Mouse (Mus musculus) CH12.LX (cell line): ENCODE measurements around the gene Nmrk1. TPM values are rescaled to one million over a fixed set of nuclear protein-coding genes. Genes with fewer than 3 reads are reported as not detected.

Experiments used
- DNase-seq: peaks from one replicate; pipeline ENCODE4 v3.0.0-alpha.2; 2013; ENCODE audit errors: extremely low read depth
- H3K27ac ChIP-seq: 2 replicates; pipeline ENCODE4 v1.5.1; 2012; ENCODE audit warnings: low read depth, mild to moderate bottlenecking, control low read depth, moderate library complexity; ENCODE audit not compliant: insufficient read depth
- H3K27me3 ChIP-seq: replicated peaks from 2 replicates; pipeline ENCODE3; 2012; ENCODE audit warnings: inconsistent platforms
- H3K36me3 ChIP-seq, 2 experiments: replicated peaks in 1 of 2; 2 replicates each; pipeline versions ENCODE3 to v1.6.1; 2012; ENCODE audit warnings: inconsistent platforms in 1 of 2, low read length in 1 of 2, mild to moderate bottlenecking in 1 of 2, mixed read lengths in 1 of 2, moderate library complexity in 1 of 2; ENCODE audit not compliant: control insufficient read depth in 1 of 2, insufficient read depth in 1 of 2
- H3K4me1 ChIP-seq, 2 experiments: 2 replicates each; pipeline ENCODE4 v1.6.1; 2012; ENCODE audit warnings: inconsistent platforms in 1 of 2, moderate library complexity in 1 of 2; ENCODE audit not compliant: insufficient read depth in 2 of 2, control insufficient read depth in 1 of 2
- H3K4me2 ChIP-seq: 2 replicates; pipeline ENCODE4 v1.6.1; 2012; ENCODE audit warnings: low read depth, mild to moderate bottlenecking, control low read depth; ENCODE audit not compliant: poor library complexity, insufficient read depth, severe bottlenecking
- H3K4me3 ChIP-seq, 3 experiments: fragments of 150-350 bp in 1 of 3; sonication (generic) in 1 of 3; replicated peaks in 1 of 3; 2 replicates each; pipeline versions ENCODE3 to v1.5.1; 2011 to 2012; ENCODE audit warnings: low read depth in 2 of 3, low read length in 2 of 3, mild to moderate bottlenecking in 2 of 3, moderate library complexity in 2 of 3, control low read depth in 1 of 3, improper control_type of control experiment in 1 of 3, inconsistent platforms in 1 of 3, mixed read lengths in 1 of 3; ENCODE audit not compliant: poor library complexity in 1 of 3
- H3K79me2 ChIP-seq: replicated peaks from 2 replicates; pipeline ENCODE4 v1.6.1; 2012; ENCODE audit warnings: mild to moderate bottlenecking, moderate library complexity; ENCODE audit not compliant: control insufficient read depth, poor library complexity, insufficient read depth, severe bottlenecking; ENCODE audit errors: extremely low read depth
- H3K9ac ChIP-seq: 2 replicates; pipeline ENCODE4 v1.6.1; 2012; ENCODE audit warnings: low read depth, mild to moderate bottlenecking, control low read depth, moderate library complexity; ENCODE audit not compliant: insufficient read depth
- H3K9me3 ChIP-seq: replicated peaks from 2 replicates; pipeline ENCODE3; 2012; ENCODE audit warnings: low read length, inconsistent platforms, mixed read lengths
- CHD1 ChIP-seq: IDR thresholded peaks from 2 replicates; pipeline ENCODE4 v1.6.1; 2012; ENCODE audit warnings: low read depth, low read length, improper control_type of control experiment, inconsistent platforms
- CHD2 ChIP-seq: IDR thresholded peaks from 2 replicates; pipeline ENCODE4 v1.6.1; 2011; ENCODE audit warnings: low read length, improper control_type of control experiment
- CTCF ChIP-seq, 2 experiments: IDR thresholded peaks in 1 of 2; conservative IDR thresholded peaks in 1 of 2; 2 replicates each; pipeline ENCODE4 v1.5.1; 2011 to 2012; ENCODE audit warnings: low read depth in 2 of 2, low read length in 2 of 2, improper control_type of control experiment in 1 of 2, inconsistent platforms in 1 of 2, mild to moderate bottlenecking in 1 of 2, moderate library complexity in 1 of 2
- E2F4 ChIP-seq: IDR thresholded peaks from 2 replicates; pipeline ENCODE4 v1.6.1; 2011; ENCODE audit warnings: low read depth, low read length, improper control_type of control experiment; ENCODE audit not compliant: insufficient replicate concordance
- EP300 ChIP-seq: IDR thresholded peaks from 2 replicates; pipeline ENCODE4 v1.6.1; 2011; ENCODE audit warnings: low read length, improper control_type of control experiment
- ETS1 ChIP-seq: conservative IDR thresholded peaks from 2 replicates; pipeline ENCODE4 v1.6.1; 2012; ENCODE audit warnings: low read depth, mild to moderate bottlenecking, inconsistent platforms, low read length, improper control_type of control experiment, moderate library complexity
- HCFC1 ChIP-seq: IDR thresholded peaks from 2 replicates; pipeline ENCODE4 v1.6.1; 2012; ENCODE audit warnings: low read depth, mild to moderate bottlenecking, inconsistent platforms, low read length, improper control_type of control experiment
- IRF4 ChIP-seq: IDR thresholded peaks from 2 replicates; pipeline ENCODE4 v1.6.1; 2014; ENCODE audit warnings: low read depth, mild to moderate bottlenecking, inconsistent platforms, low read length, improper control_type of control experiment
- JUN ChIP-seq: IDR thresholded peaks from 2 replicates; pipeline ENCODE4 v1.6.1; 2011; ENCODE audit warnings: low read depth, mild to moderate bottlenecking, low read length, improper control_type of control experiment, moderate library complexity; ENCODE audit not compliant: insufficient read depth
- JUND ChIP-seq: conservative IDR thresholded peaks from 2 replicates; pipeline ENCODE4 v1.6.1; 2011; ENCODE audit warnings: low read depth, low read length, improper control_type of control experiment
- KAT2A ChIP-seq: IDR thresholded peaks from 2 replicates; pipeline ENCODE4 v1.6.1; 2012; ENCODE audit warnings: low read length, improper control_type of control experiment, inconsistent platforms; ENCODE audit not compliant: insufficient replicate concordance
- MAFK ChIP-seq: IDR thresholded peaks from 2 replicates; pipeline ENCODE4 v1.6.1; 2011; ENCODE audit warnings: low read length, improper control_type of control experiment; ENCODE audit not compliant: insufficient replicate concordance
- MAX ChIP-seq: IDR thresholded peaks from 2 replicates; pipeline ENCODE4 v1.6.1; 2011; ENCODE audit warnings: low read length, improper control_type of control experiment
- MEF2A ChIP-seq: IDR thresholded peaks from 2 replicates; pipeline ENCODE4 v1.6.1; 2014; ENCODE audit warnings: low read depth, mild to moderate bottlenecking, inconsistent platforms, low read length, improper control_type of control experiment, borderline replicate concordance
- MXI1 ChIP-seq: IDR thresholded peaks from 2 replicates; pipeline ENCODE4 v1.6.1; 2011; ENCODE audit warnings: mild to moderate bottlenecking, low read depth, low read length, improper control_type of control experiment
- MYC ChIP-seq: IDR thresholded peaks from 2 replicates; pipeline ENCODE4 v1.6.1; 2011; ENCODE audit warnings: low read depth, mild to moderate bottlenecking, improper control_type of control experiment, low read length
- PAX5 ChIP-seq: IDR thresholded peaks from 2 replicates; pipeline ENCODE4 v1.6.1; 2012; ENCODE audit warnings: low read length, inconsistent platforms, mixed read lengths
- POLR2A ChIP-seq: IDR thresholded peaks from 2 replicates; pipeline ENCODE4 v1.6.1; 2011; ENCODE audit warnings: low read depth, mild to moderate bottlenecking, improper control_type of control experiment, low read length
- POLR2AphosphoS2 ChIP-seq: IDR thresholded peaks from 2 replicates; pipeline ENCODE4 v1.6.1; 2011; ENCODE audit warnings: low read depth, low read length, improper control_type of control experiment
- SIN3A ChIP-seq: IDR thresholded peaks from 2 replicates; pipeline ENCODE4 v1.6.1; 2012; ENCODE audit warnings: low read length, improper control_type of control experiment, inconsistent platforms
- SMC3 ChIP-seq: IDR thresholded peaks from 2 replicates; pipeline ENCODE4 v1.6.1; 2011; ENCODE audit warnings: low read depth, low read length, improper control_type of control experiment
- TBP ChIP-seq: conservative IDR thresholded peaks from 2 replicates; pipeline ENCODE4 v1.6.1; 2011; ENCODE audit warnings: low read depth, low read length, improper control_type of control experiment
- UBTF ChIP-seq: IDR thresholded peaks from 2 replicates; pipeline ENCODE4 v1.6.1; 2012; ENCODE audit warnings: low read depth, mild to moderate bottlenecking, inconsistent platforms, low read length, improper control_type of control experiment, moderate library complexity
- ZC3H11A ChIP-seq: IDR thresholded peaks from 2 replicates; pipeline ENCODE4 v1.6.1; 2012; ENCODE audit warnings: low read depth, mild to moderate bottlenecking, inconsistent platforms, low read length, improper control_type of control experiment
- ZKSCAN1 ChIP-seq: IDR thresholded peaks from 2 replicates; pipeline ENCODE4 v1.6.1; 2012; ENCODE audit warnings: low read depth, inconsistent platforms, low read length, improper control_type of control experiment, borderline replicate concordance
- ZNF384 ChIP-seq: IDR thresholded peaks from 2 replicates; pipeline ENCODE4 v1.6.1; 2012; ENCODE audit warnings: low read depth, low read length, improper control_type of control experiment, inconsistent platforms
- dilution Hi-C: fragments of 300-500 bp; cut with MboI; formaldehyde crosslinking; loops from 2 replicates; pipeline ENCODE4 v1.14.3; 2020; ENCODE audit warnings: low sequenced_read_pairs; ENCODE audit not compliant: extremely low pct_unique_long_range_greater_than_20kb, extremely low pct_ligation_motif_present
- in situ Hi-C: fragments of 300-500 bp; cut with MboI; formaldehyde crosslinking; loops from 3 replicates; pipeline ENCODE4 v1.14.3; 2019; ENCODE audit warnings: low sequenced_read_pairs, low pct_ligation_motif_present, low pct_unique_long_range_greater_than_20kb, mixed read lengths
- polyA plus RNA-seq: library from polyadenylated mRNA; unstranded; fragments of >175 nt; gene quantifications from 2 replicates; pipeline ENCODE4 v1.2.1, GENCODE M21; 2012; ENCODE audit warnings: low read depth; ENCODE audit not compliant: insufficient read length
- total RNA-seq, 2 experiments: library from RNA; depleted of rRNA; stranded (reverse); fragments of 300-350 nt in 1 of 2; fragments of >200 nt in 1 of 2; gene quantifications; 2 replicates each; pipeline ENCODE4 v1.2.3; 2012 to 2014

The Nmrk1 gene
- total and polyA plus RNA-seq, 3 experiments: 9.7 to 10.1 (median 9.8) TPM

DNA sequence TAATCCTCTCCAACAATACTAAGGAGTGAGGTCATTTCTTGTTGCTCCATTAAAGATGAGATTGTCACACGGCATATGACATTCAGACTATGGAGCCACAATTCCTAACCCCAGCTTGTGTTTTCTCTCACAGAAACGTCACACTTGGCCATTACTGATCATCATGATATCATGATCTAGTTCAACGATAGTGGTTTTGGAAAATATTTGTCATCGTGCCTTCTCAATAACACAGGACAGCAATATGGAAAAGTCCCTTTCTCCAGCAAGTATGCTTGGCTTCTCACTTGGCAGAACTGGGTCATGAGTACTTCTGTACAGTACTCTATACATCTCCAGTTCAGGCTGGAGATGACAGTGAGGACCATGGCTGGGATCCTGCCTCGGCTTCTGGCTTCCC lies 32.1 kb upstream of the Nmrk1 start:
- TF ChIP-seq HCFC1: no peak
- TF ChIP-seq JUN: peak; percentile 53; the same call in 1 of the 2 replicates
- TF ChIP-seq CHD2: 0 out of 2 replicates have a peak, but pooled peaks have one; percentile 1
- no peak for TF ChIP-seq ZKSCAN1
- TF ChIP-seq MYC: no peak
- no peak for TF ChIP-seq TBP
- peak; percentile 73; the same call in 1 of the 2 replicates for TF ChIP-seq JUND
- 0 out of 2 replicates have a peak, but pooled peaks have one; percentile 1 for TF ChIP-seq MAX
- TF ChIP-seq ZNF384: no peak
- no peak for TF ChIP-seq CTCF (conservative IDR thresholded peaks at IDR 0.05 in 1 of 2, IDR thresholded peaks at IDR 0.05 in 1 of 2; ENCODE audit: low read depth in 2 of 2, low read length in 2 of 2)
- no peak for TF ChIP-seq POLR2A
- TF ChIP-seq ETS1: peak; percentile 55; the same call in 1 of the 2 replicates
- no peak for TF ChIP-seq MEF2A
- peak; percentile 41 for TF ChIP-seq EP300
- peak overlapping the region; percentile 13; the same call in 1 of the 2 replicates for H3K4me2 ChIP-seq
- H3K79me2 ChIP-seq: peaks cover 2% of the 10 kb centered on the region; the same call in 1 of the 2 replicates
- in situ Hi-C loops (loop anchor here (25.0 kb wide), 1 partner anchor 238 kb away; no protein-coding TSS in a partner anchor), dilution Hi-C loops (no loop called here)
- peak overlapping the region; percentile 36; the same call in 1 of the 2 replicates for H3K27ac ChIP-seq
- no peak for DNase-seq
- H3K4me1 ChIP-seq: peaks cover 20 to 69% of the 10 kb centered on the region in 2 experiments
- no peaks in the 10 kb centered on the region for H3K27me3 ChIP-seq
- H3K9me3 ChIP-seq: no peaks in the 10 kb centered on the region
- no peak overlapping the region for H3K4me3 ChIP-seq
- peaks cover 25 to 46% of the 10 kb centered on the region in 2 experiments for H3K36me3 ChIP-seq
- H3K9ac ChIP-seq: no peak overlapping the region

DNA sequence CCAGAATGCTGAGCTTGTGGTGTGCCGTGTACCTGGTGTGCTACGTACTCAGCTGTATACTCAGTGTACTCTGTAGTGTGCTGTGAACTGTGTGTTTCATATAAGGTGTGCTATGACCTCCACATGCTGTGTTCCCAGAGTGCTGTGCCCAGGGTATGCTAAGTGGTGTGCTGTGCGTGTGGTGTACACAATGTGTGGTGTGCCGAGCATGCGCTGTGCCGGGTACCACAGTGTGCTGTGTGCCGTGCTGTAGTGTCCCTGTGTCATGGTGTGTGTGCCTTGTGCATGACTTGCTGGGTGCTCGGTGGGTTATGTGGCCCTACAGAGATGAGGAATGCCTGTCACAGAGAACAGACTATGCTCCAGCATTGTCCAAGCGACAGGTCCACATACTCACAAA lies 31.1 kb upstream of the Nmrk1 start:
- H3K9ac ChIP-seq: no peak overlapping the region
- dilution Hi-C loops (no loop called here), in situ Hi-C loops (no loop called here)
- H3K4me2 ChIP-seq: no peak overlapping the region
- H3K27ac ChIP-seq: peak overlapping the region; percentile 40; the same call in 1 of the 2 replicates
- H3K4me3 ChIP-seq: peak overlapping the region in 1 of 3 experiments; percentile 28
- H3K36me3 ChIP-seq: peaks cover 25 to 39% of the 10 kb centered on the region in 2 experiments
- H3K4me1 ChIP-seq: peaks cover 20 to 63% of the 10 kb centered on the region in 2 experiments
- H3K27me3 ChIP-seq: no peaks in the 10 kb centered on the region
- TF ChIP-seq E2F4 (no peak), ZNF384 (no peak), CHD1 (no peak), POLR2AphosphoS2 (no peak), CHD2 (no peak), MXI1 (no peak), MAFK (no peak), JUND (no peak), HCFC1 (no peak), SIN3A (no peak), UBTF (no peak), ZC3H11A (no peak), MEF2A (no peak), MAX (no peak), SMC3 (no peak), KAT2A (no peak), PAX5 (no peak), IRF4 (no peak), EP300 (no peak), MYC (no peak)
- no peak for DNase-seq
- H3K79me2 ChIP-seq: peaks cover 2% of the 10 kb centered on the region; the same call in 1 of the 2 replicates
- H3K9me3 ChIP-seq: no peaks in the 10 kb centered on the region
